Mouse (Mus musculus) CH12.LX (cell line): ENCODE measurements around the gene Usp12. TPM values are rescaled to one million over a fixed set of nuclear protein-coding genes. Genes with fewer than 3 reads are reported as not detected.

Experiments used
- DNase-seq: peaks from one replicate; pipeline ENCODE4 v3.0.0-alpha.2; 2013; ENCODE audit errors: extremely low read depth
- H3K27ac ChIP-seq: 2 replicates; pipeline ENCODE4 v1.5.1; 2012; ENCODE audit warnings: low read depth, mild to moderate bottlenecking, control low read depth, moderate library complexity; ENCODE audit not compliant: insufficient read depth
- H3K27me3 ChIP-seq: replicated peaks from 2 replicates; pipeline ENCODE3; 2012; ENCODE audit warnings: inconsistent platforms
- H3K36me3 ChIP-seq, 2 experiments: replicated peaks in 1 of 2; 2 replicates each; pipeline versions ENCODE3 to v1.6.1; 2012; ENCODE audit warnings: inconsistent platforms in 1 of 2, low read length in 1 of 2, mild to moderate bottlenecking in 1 of 2, mixed read lengths in 1 of 2, moderate library complexity in 1 of 2; ENCODE audit not compliant: control insufficient read depth in 1 of 2, insufficient read depth in 1 of 2
- H3K4me1 ChIP-seq, 2 experiments: 2 replicates each; pipeline ENCODE4 v1.6.1; 2012; ENCODE audit warnings: inconsistent platforms in 1 of 2, moderate library complexity in 1 of 2; ENCODE audit not compliant: insufficient read depth in 2 of 2, control insufficient read depth in 1 of 2
- H3K4me2 ChIP-seq: 2 replicates; pipeline ENCODE4 v1.6.1; 2012; ENCODE audit warnings: low read depth, mild to moderate bottlenecking, control low read depth; ENCODE audit not compliant: poor library complexity, insufficient read depth, severe bottlenecking
- H3K4me3 ChIP-seq, 3 experiments: fragments of 150-350 bp in 1 of 3; sonication (generic) in 1 of 3; replicated peaks in 1 of 3; 2 replicates each; pipeline versions ENCODE3 to v1.5.1; 2011 to 2012; ENCODE audit warnings: low read depth in 2 of 3, low read length in 2 of 3, mild to moderate bottlenecking in 2 of 3, moderate library complexity in 2 of 3, control low read depth in 1 of 3, improper control_type of control experiment in 1 of 3, inconsistent platforms in 1 of 3, mixed read lengths in 1 of 3; ENCODE audit not compliant: poor library complexity in 1 of 3
- H3K79me2 ChIP-seq: replicated peaks from 2 replicates; pipeline ENCODE4 v1.6.1; 2012; ENCODE audit warnings: mild to moderate bottlenecking, moderate library complexity; ENCODE audit not compliant: control insufficient read depth, poor library complexity, insufficient read depth, severe bottlenecking; ENCODE audit errors: extremely low read depth
- H3K9ac ChIP-seq: 2 replicates; pipeline ENCODE4 v1.6.1; 2012; ENCODE audit warnings: low read depth, mild to moderate bottlenecking, control low read depth, moderate library complexity; ENCODE audit not compliant: insufficient read depth
- H3K9me3 ChIP-seq: replicated peaks from 2 replicates; pipeline ENCODE3; 2012; ENCODE audit warnings: low read length, inconsistent platforms, mixed read lengths
- BHLHE40 ChIP-seq: IDR thresholded peaks from 2 replicates; pipeline ENCODE4 v1.6.1; 2011; ENCODE audit warnings: mild to moderate bottlenecking, low read depth, low read length, improper control_type of control experiment
- CHD1 ChIP-seq: IDR thresholded peaks from 2 replicates; pipeline ENCODE4 v1.6.1; 2012; ENCODE audit warnings: low read depth, low read length, improper control_type of control experiment, inconsistent platforms
- CHD2 ChIP-seq: IDR thresholded peaks from 2 replicates; pipeline ENCODE4 v1.6.1; 2011; ENCODE audit warnings: low read length, improper control_type of control experiment
- CTCF ChIP-seq, 2 experiments: IDR thresholded peaks in 1 of 2; conservative IDR thresholded peaks in 1 of 2; 2 replicates each; pipeline ENCODE4 v1.5.1; 2011 to 2012; ENCODE audit warnings: low read depth in 2 of 2, low read length in 2 of 2, improper control_type of control experiment in 1 of 2, inconsistent platforms in 1 of 2, mild to moderate bottlenecking in 1 of 2, moderate library complexity in 1 of 2
- E2F4 ChIP-seq: IDR thresholded peaks from 2 replicates; pipeline ENCODE4 v1.6.1; 2011; ENCODE audit warnings: low read depth, low read length, improper control_type of control experiment; ENCODE audit not compliant: insufficient replicate concordance
- ELF1 ChIP-seq: IDR thresholded peaks from 2 replicates; pipeline ENCODE4 v1.6.1; 2014; ENCODE audit warnings: low read depth, mild to moderate bottlenecking, inconsistent platforms, low read length, improper control_type of control experiment
- EP300 ChIP-seq: IDR thresholded peaks from 2 replicates; pipeline ENCODE4 v1.6.1; 2011; ENCODE audit warnings: low read length, improper control_type of control experiment
- ETS1 ChIP-seq: conservative IDR thresholded peaks from 2 replicates; pipeline ENCODE4 v1.6.1; 2012; ENCODE audit warnings: low read depth, mild to moderate bottlenecking, inconsistent platforms, low read length, improper control_type of control experiment, moderate library complexity
- GABPA ChIP-seq: IDR thresholded peaks from 2 replicates; pipeline ENCODE4 v1.6.1; 2012; ENCODE audit warnings: low read depth, low read length, improper control_type of control experiment, inconsistent platforms; ENCODE audit not compliant: insufficient replicate concordance
- HCFC1 ChIP-seq: IDR thresholded peaks from 2 replicates; pipeline ENCODE4 v1.6.1; 2012; ENCODE audit warnings: low read depth, mild to moderate bottlenecking, inconsistent platforms, low read length, improper control_type of control experiment
- IRF4 ChIP-seq: IDR thresholded peaks from 2 replicates; pipeline ENCODE4 v1.6.1; 2014; ENCODE audit warnings: low read depth, mild to moderate bottlenecking, inconsistent platforms, low read length, improper control_type of control experiment
- JUN ChIP-seq: IDR thresholded peaks from 2 replicates; pipeline ENCODE4 v1.6.1; 2011; ENCODE audit warnings: low read depth, mild to moderate bottlenecking, low read length, improper control_type of control experiment, moderate library complexity; ENCODE audit not compliant: insufficient read depth
- JUND ChIP-seq: conservative IDR thresholded peaks from 2 replicates; pipeline ENCODE4 v1.6.1; 2011; ENCODE audit warnings: low read depth, low read length, improper control_type of control experiment
- KAT2A ChIP-seq: IDR thresholded peaks from 2 replicates; pipeline ENCODE4 v1.6.1; 2012; ENCODE audit warnings: low read length, improper control_type of control experiment, inconsistent platforms; ENCODE audit not compliant: insufficient replicate concordance
- MAFK ChIP-seq: IDR thresholded peaks from 2 replicates; pipeline ENCODE4 v1.6.1; 2011; ENCODE audit warnings: low read length, improper control_type of control experiment; ENCODE audit not compliant: insufficient replicate concordance
- MAX ChIP-seq: IDR thresholded peaks from 2 replicates; pipeline ENCODE4 v1.6.1; 2011; ENCODE audit warnings: low read length, improper control_type of control experiment
- MAZ ChIP-seq: IDR thresholded peaks from 2 replicates; pipeline ENCODE4 v1.6.1; 2012; ENCODE audit warnings: low read depth, mild to moderate bottlenecking, inconsistent platforms, low read length, improper control_type of control experiment, moderate library complexity
- MEF2A ChIP-seq: IDR thresholded peaks from 2 replicates; pipeline ENCODE4 v1.6.1; 2014; ENCODE audit warnings: low read depth, mild to moderate bottlenecking, inconsistent platforms, low read length, improper control_type of control experiment, borderline replicate concordance
- MXI1 ChIP-seq: IDR thresholded peaks from 2 replicates; pipeline ENCODE4 v1.6.1; 2011; ENCODE audit warnings: mild to moderate bottlenecking, low read depth, low read length, improper control_type of control experiment
- MYC ChIP-seq: IDR thresholded peaks from 2 replicates; pipeline ENCODE4 v1.6.1; 2011; ENCODE audit warnings: low read depth, mild to moderate bottlenecking, improper control_type of control experiment, low read length
- NELFE ChIP-seq: IDR thresholded peaks from 2 replicates; pipeline ENCODE4 v1.6.1; 2011; ENCODE audit warnings: low read depth, low read length, improper control_type of control experiment
- NRF1 ChIP-seq: IDR thresholded peaks from 2 replicates; pipeline ENCODE4 v1.6.1; 2014; ENCODE audit warnings: low read depth, mild to moderate bottlenecking, inconsistent platforms, low read length, improper control_type of control experiment, moderate library complexity
- PAX5 ChIP-seq: IDR thresholded peaks from 2 replicates; pipeline ENCODE4 v1.6.1; 2012; ENCODE audit warnings: low read length, inconsistent platforms, mixed read lengths
- POLR2A ChIP-seq: IDR thresholded peaks from 2 replicates; pipeline ENCODE4 v1.6.1; 2011; ENCODE audit warnings: low read depth, mild to moderate bottlenecking, improper control_type of control experiment, low read length
- POLR2AphosphoS2 ChIP-seq: IDR thresholded peaks from 2 replicates; pipeline ENCODE4 v1.6.1; 2011; ENCODE audit warnings: low read depth, low read length, improper control_type of control experiment
- RAD21 ChIP-seq: IDR thresholded peaks from 2 replicates; pipeline ENCODE4 v1.6.1; 2011; ENCODE audit warnings: low read depth, mild to moderate bottlenecking, low read length, improper control_type of control experiment, moderate library complexity
- RCOR1 ChIP-seq: conservative IDR thresholded peaks from 2 replicates; pipeline ENCODE4 v1.6.1; 2012; ENCODE audit warnings: low read depth, mild to moderate bottlenecking, inconsistent platforms, low read length, improper control_type of control experiment
- SIN3A ChIP-seq: IDR thresholded peaks from 2 replicates; pipeline ENCODE4 v1.6.1; 2012; ENCODE audit warnings: low read length, improper control_type of control experiment, inconsistent platforms
- SMC3 ChIP-seq: IDR thresholded peaks from 2 replicates; pipeline ENCODE4 v1.6.1; 2011; ENCODE audit warnings: low read depth, low read length, improper control_type of control experiment
- TBP ChIP-seq: conservative IDR thresholded peaks from 2 replicates; pipeline ENCODE4 v1.6.1; 2011; ENCODE audit warnings: low read depth, low read length, improper control_type of control experiment
- TCF12 ChIP-seq: IDR thresholded peaks from 2 replicates; pipeline ENCODE4 v1.6.1; 2014; ENCODE audit warnings: low read depth, mild to moderate bottlenecking, inconsistent platforms, low read length, improper control_type of control experiment
- UBTF ChIP-seq: IDR thresholded peaks from 2 replicates; pipeline ENCODE4 v1.6.1; 2012; ENCODE audit warnings: low read depth, mild to moderate bottlenecking, inconsistent platforms, low read length, improper control_type of control experiment, moderate library complexity
- USF1 ChIP-seq: IDR thresholded peaks from 2 replicates; pipeline ENCODE4 v1.6.1; 2014; ENCODE audit warnings: low read depth, mild to moderate bottlenecking, inconsistent platforms, low read length, improper control_type of control experiment
- USF2 ChIP-seq: conservative IDR thresholded peaks from 2 replicates; pipeline ENCODE4 v1.6.1; 2011; ENCODE audit warnings: low read depth, low read length, improper control_type of control experiment
- ZC3H11A ChIP-seq: IDR thresholded peaks from 2 replicates; pipeline ENCODE4 v1.6.1; 2012; ENCODE audit warnings: low read depth, mild to moderate bottlenecking, inconsistent platforms, low read length, improper control_type of control experiment
- ZKSCAN1 ChIP-seq: IDR thresholded peaks from 2 replicates; pipeline ENCODE4 v1.6.1; 2012; ENCODE audit warnings: low read depth, inconsistent platforms, low read length, improper control_type of control experiment, borderline replicate concordance
- ZMIZ1 ChIP-seq: IDR thresholded peaks from 2 replicates; pipeline ENCODE4 v1.6.1; 2012; ENCODE audit warnings: low read depth, mild to moderate bottlenecking, inconsistent platforms, low read length, improper control_type of control experiment
- ZNF384 ChIP-seq: IDR thresholded peaks from 2 replicates; pipeline ENCODE4 v1.6.1; 2012; ENCODE audit warnings: low read depth, low read length, improper control_type of control experiment, inconsistent platforms
- dilution Hi-C: fragments of 300-500 bp; cut with MboI; formaldehyde crosslinking; loops from 2 replicates; pipeline ENCODE4 v1.14.3; 2020; ENCODE audit warnings: low sequenced_read_pairs; ENCODE audit not compliant: extremely low pct_unique_long_range_greater_than_20kb, extremely low pct_ligation_motif_present
- in situ Hi-C: fragments of 300-500 bp; cut with MboI; formaldehyde crosslinking; loops from 3 replicates; pipeline ENCODE4 v1.14.3; 2019; ENCODE audit warnings: low sequenced_read_pairs, low pct_ligation_motif_present, low pct_unique_long_range_greater_than_20kb, mixed read lengths
- polyA plus RNA-seq: library from polyadenylated mRNA; unstranded; fragments of >175 nt; gene quantifications from 2 replicates; pipeline ENCODE4 v1.2.1, GENCODE M21; 2012; ENCODE audit warnings: low read depth; ENCODE audit not compliant: insufficient read length
- total RNA-seq, 2 experiments: library from RNA; depleted of rRNA; stranded (reverse); fragments of 300-350 nt in 1 of 2; fragments of >200 nt in 1 of 2; gene quantifications; 2 replicates each; pipeline ENCODE4 v1.2.3; 2012 to 2014

Usp12 gene
- total RNA-seq (2012; rRNA removed) (10.1 and 13.5 TPM in 2 replicates), total RNA-seq (2014; rRNA removed) (6.0 and 7.8 TPM in 2 replicates), polyA plus RNA-seq (17.8 and 18.1 TPM in 2 replicates)

DNA sequence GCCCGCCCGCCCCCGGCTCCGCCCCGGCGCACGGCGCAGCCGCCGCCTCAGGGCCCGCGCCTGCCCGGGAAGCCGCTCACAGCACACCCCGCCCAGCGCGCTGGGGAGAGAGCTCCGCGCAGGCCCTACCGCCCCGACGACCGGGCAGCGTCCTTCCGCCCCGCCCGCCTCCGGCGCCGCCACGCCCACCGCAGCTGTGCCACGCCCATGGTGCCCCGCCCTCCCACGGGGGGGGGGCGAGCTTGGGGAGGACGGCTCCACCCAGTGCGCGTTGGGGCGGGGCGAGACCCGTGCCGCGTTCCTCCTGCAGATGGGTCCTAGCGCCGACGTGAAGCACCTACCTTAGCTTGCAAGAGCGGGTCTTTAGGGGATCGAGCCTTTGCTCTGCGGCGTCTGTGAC is at the start of gene Usp12:
Gene Usp12 (minus strand): TSS at position 154 of the 400 bp plus-strand sequence.
- peak; percentile 83 for DNase-seq
- H3K4me1 ChIP-seq: peaks cover 10 to 34% of the 10 kb centered on the region in 2 experiments
- no peaks in the 10 kb centered on the region for H3K9me3 ChIP-seq
- TF ChIP-seq POLR2A (peak; percentile 39; the same call in 1 of the 2 replicates), CHD1 (no peak), JUN (no peak), CHD2 (no peak; the same call in 1 of the 2 replicates), ETS1 (no peak; the same call in 1 of the 2 replicates), MEF2A (peak; percentile 49; the same call in 1 of the 2 replicates), ZC3H11A (no peak), SIN3A (no peak; the same call in 1 of the 2 replicates), MAX (peak; percentile 52; the same call in 1 of the 2 replicates), NRF1 (peak; percentile 84), MAFK (no peak), RAD21 (no peak), ZMIZ1 (no peak), TCF12 (0 out of 2 replicates have a peak, but pooled peaks have one; percentile 28), E2F4 (no peak), MYC (no peak), JUND (no peak), ZNF384 (no peak), HCFC1 (peak; percentile 43), SMC3 (peak; percentile 13; the same call in 1 of the 2 replicates), POLR2AphosphoS2 (no peak), PAX5 (no peak), IRF4 (peak; percentile 61; the same call in 1 of the 2 replicates), CTCF (conservative IDR thresholded peaks at IDR 0.05 in 1 of 2, IDR thresholded peaks at IDR 0.05 in 1 of 2; ENCODE audit: low read depth in 2 of 2, low read length in 2 of 2) (no peak), UBTF (no peak), USF2 (no peak), NELFE (no peak), RCOR1 (no peak), ELF1 (peak; percentile 86), ZKSCAN1 (no peak), EP300 (no peak), GABPA (no peak), MXI1 (0 out of 2 replicates have a peak, but pooled peaks have one; percentile 8), MAZ (peak; percentile 99), USF1 (0 out of 2 replicates have a peak, but pooled peaks have one; percentile 3), BHLHE40 (peak; percentile 92), TBP (no peak), KAT2A (no peak)
- dilution Hi-C loops: no loop called here
- in situ Hi-C loops: no loop called here
- H3K79me2 ChIP-seq: peaks cover 9% of the 10 kb centered on the region
- H3K27me3 ChIP-seq: peaks cover 2% of the 10 kb centered on the region
- H3K36me3 ChIP-seq: peaks cover 0 to 7% of the 10 kb centered on the region in 2 experiments
- H3K4me2 ChIP-seq: peak within 1 kb of the TSS; percentile 76
- H3K9ac ChIP-seq: peak within 1 kb of the TSS; percentile 91
- H3K27ac ChIP-seq: no peak within 1 kb of the TSS
- peak within 1 kb of the TSS; percentile 67 to 97 (median 83) for H3K4me3 ChIP-seq
